Mouse (Mus musculus) midbrain, embryonic 12.5 days (tissue): ENCODE results near the gene Ntng2. TPM values are rescaled to one million over a fixed set of nuclear protein-coding genes. Genes with fewer than 3 reads are reported as not detected.

ENCODE experiments used
- ATAC-seq: fragments of 200-750 bp; cut with Nextera tagmentation; 2 replicates; pipeline ENCODE4 v1.8.0; 2017; ENCODE audit warnings: low read depth, moderate TSS enrichment, moderate library complexity; ENCODE audit not compliant: low FRiP score
- H3K27ac ChIP-seq: fragments of 300-500 bp; sonication (generic); replicated peaks from 2 replicates; pipeline ENCODE4 v1.5.1; 2016; ENCODE audit warnings: mild to moderate bottlenecking
- H3K27me3 ChIP-seq: fragments of 300-500 bp; sonication (generic); 2 replicates; pipeline ENCODE4 v1.6.1; 2016; ENCODE audit warnings: mild to moderate bottlenecking
- H3K36me3 ChIP-seq: fragments of 300-500 bp; sonication (generic); 2 replicates; pipeline ENCODE4 v1.6.1; 2016
- H3K4me1 ChIP-seq: fragments of 300-500 bp; sonication (generic); 2 replicates; pipeline ENCODE4 v1.6.1; 2016
- H3K4me2 ChIP-seq: fragments of 300-500 bp; sonication (generic); replicated peaks from 2 replicates; pipeline ENCODE4 v1.6.1; 2016; ENCODE audit warnings: mild to moderate bottlenecking, moderate library complexity
- H3K4me3 ChIP-seq: fragments of 300-500 bp; sonication (generic); 2 replicates; pipeline ENCODE4 v1.5.1; 2016; ENCODE audit warnings: mild to moderate bottlenecking
- H3K9ac ChIP-seq: fragments of 300-500 bp; sonication (generic); replicated peaks from 2 replicates; pipeline ENCODE4 v1.6.1; 2016; ENCODE audit warnings: mild to moderate bottlenecking, moderate library complexity
- H3K9me3 ChIP-seq: fragments of 300-500 bp; sonication (generic); 2 replicates; pipeline ENCODE4 v1.6.1; 2016; ENCODE audit warnings: mild to moderate bottlenecking
- WGBS: fragments of 180-500 bp; shearing (Covaris S2); methylation state at CpG from one replicate; pipeline ENCODE4 v1.1.7; 2016; 5-methylcytosine and 5-hydroxymethylcytosine counted together
- polyA plus RNA-seq: library from polyadenylated mRNA; unstranded; fragments of >200 nt; fragmentation: Nextera tagmentation; extraction: Ambion mirVana; gene quantifications from 2 replicates; pipeline ENCODE4 v1.2.1, GENCODE M21; 2016

Ntng2 gene
- polyA plus RNA-seq, 1 experiment from 2014 or later = 6.3 TPM

- ATAC-seq = no peak
- H3K4me1 ChIP-seq = no peaks in the 10 kb centered on the region
- WGBS = 87% methylated on average over 3 of the region's 3 CpGs
- no peak overlapping the region for H3K9ac ChIP-seq
- no peaks in the 10 kb centered on the region for H3K36me3 ChIP-seq
- H3K4me2 ChIP-seq = no peak overlapping the region
- H3K27me3 ChIP-seq = peaks cover 2% of the 10 kb centered on the region; the same call in 1 of the 2 replicates
- H3K27ac ChIP-seq = no peak overlapping the region
- H3K4me3 ChIP-seq = no peak overlapping the region
- H3K9me3 ChIP-seq = no peaks in the 10 kb centered on the region
These were observed 17.8 kb downstream of the Ntng2 start for GRCm38 (mm10) chr2:29235026-29235425.

DNA sequence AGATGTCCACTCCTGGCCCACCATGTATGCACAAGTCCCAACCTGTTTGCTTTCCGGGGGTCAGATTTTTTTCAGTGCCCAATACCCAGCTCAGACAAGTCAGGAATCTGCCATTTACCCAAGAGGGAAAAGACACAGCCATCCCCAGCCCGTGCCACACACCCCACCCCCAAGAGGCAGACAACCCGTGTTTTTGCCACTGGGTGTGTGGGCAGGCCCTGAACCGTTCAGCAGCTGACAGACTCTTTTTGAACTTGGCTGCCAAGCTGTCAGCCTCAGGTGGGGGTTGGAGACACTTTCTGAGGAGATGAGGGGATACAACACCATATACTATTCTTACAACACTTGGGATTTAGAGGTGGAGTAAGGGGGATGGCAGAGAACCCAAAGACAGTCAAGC is 18.8 kb downstream of the Ntng2 start:
- Histone ChIP-seq H3K9me3 (no peaks in the 10 kb centered on the region), H3K27ac (no peak overlapping the region), H3K27me3 (no peaks in the 10 kb centered on the region), H3K36me3 (no peaks in the 10 kb centered on the region), H3K4me1 (no peaks in the 10 kb centered on the region), H3K4me2 (no peak overlapping the region), H3K9ac (no peak overlapping the region), H3K4me3 (no peak overlapping the region)
- WGBS = 80% methylated on average over 4 of the region's 4 CpGs
- ATAC-seq = no peak

DNA sequence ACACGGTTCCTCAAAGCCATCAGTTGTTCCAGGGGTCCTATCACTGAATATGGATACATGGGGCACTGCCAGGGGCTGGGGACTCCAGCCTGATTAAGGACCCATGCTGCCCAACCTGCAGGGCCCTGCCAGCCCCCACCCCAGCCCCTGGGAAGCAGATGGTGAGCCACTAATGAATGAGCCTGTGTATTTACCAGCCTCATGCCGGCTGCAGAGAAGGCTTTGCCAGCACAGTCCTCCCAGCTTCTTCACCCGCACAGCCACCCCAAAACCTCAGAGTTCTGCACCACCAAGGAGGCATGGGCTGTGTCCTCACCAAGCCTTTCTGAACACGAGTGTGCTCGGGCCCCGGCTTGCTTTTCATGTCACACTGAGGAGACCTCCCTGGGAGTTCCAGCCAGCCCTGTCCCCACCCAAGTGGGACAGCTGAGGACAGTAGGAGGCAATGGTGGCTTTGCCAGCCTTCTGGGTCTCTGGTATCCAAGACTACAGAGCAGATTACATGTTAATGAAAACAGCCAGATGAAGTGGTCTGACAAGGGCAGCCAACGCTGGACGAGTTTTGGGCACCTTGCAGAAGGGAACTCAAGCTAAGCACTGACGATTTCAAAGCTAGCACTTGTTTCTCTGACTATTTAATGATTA is 22.5 kb downstream of the Ntng2 start:
- no peaks in the 10 kb centered on the region for H3K4me1 ChIP-seq
- no peaks in the 10 kb centered on the region for H3K9me3 ChIP-seq
- H3K27me3 ChIP-seq = no peaks in the 10 kb centered on the region
- no peak for ATAC-seq
- no peaks in the 10 kb centered on the region for H3K36me3 ChIP-seq
- H3K4me3 ChIP-seq = no peak overlapping the region
- WGBS = 61% methylated on average over 9 of the region's 9 CpGs
- 0 out of 2 replicates have a peak overlapping the region, but pooled peaks have one; percentile 32 for H3K27ac ChIP-seq
- no peak overlapping the region for H3K4me2 ChIP-seq
- no peak overlapping the region for H3K9ac ChIP-seq

DNA sequence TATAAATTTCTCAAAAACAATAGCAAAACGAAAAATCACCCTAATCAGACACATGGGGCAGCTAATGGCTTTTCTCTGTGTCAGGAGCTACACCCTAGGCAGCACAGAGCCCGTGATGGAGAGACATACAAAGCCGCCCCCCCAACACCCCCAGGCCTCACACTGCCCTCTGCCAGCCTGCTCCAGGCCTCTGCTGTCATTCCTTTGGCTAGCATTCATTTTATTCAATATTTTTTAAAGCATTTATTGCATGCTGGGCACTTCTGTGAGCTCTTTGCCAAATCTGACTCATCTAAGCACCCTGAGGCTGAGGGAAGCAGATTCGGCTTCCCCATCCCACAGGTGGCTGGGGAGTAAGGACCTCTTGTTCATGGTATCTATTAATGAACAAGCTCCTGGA is 26.1 kb downstream of the Ntng2 start:
- no peaks in the 10 kb centered on the region for H3K9me3 ChIP-seq
- H3K27me3 ChIP-seq = no peaks in the 10 kb centered on the region
- H3K4me3 ChIP-seq = no peak overlapping the region
- H3K27ac ChIP-seq = no peak overlapping the region
- H3K36me3 ChIP-seq = no peaks in the 10 kb centered on the region
- H3K4me2 ChIP-seq = no peak overlapping the region
- H3K4me1 ChIP-seq = peaks cover 10% of the 10 kb centered on the region
- 75% methylated on average over 4 of the region's 4 CpGs for WGBS
- ATAC-seq = no peak
- H3K9ac ChIP-seq = no peak overlapping the region

GRCm38 (mm10) chr2:29223591-29224262 is 29.1 kb downstream of the Ntng2 start:
- no peak overlapping the region for H3K4me3 ChIP-seq
- no peak overlapping the region for H3K27ac ChIP-seq
- H3K4me1 ChIP-seq = peaks cover 10% of the 10 kb centered on the region
- no peak for ATAC-seq
- no peaks in the 10 kb centered on the region for H3K9me3 ChIP-seq
- 36% methylated on average over 7 of the region's 7 CpGs for WGBS
- H3K36me3 ChIP-seq = no peaks in the 10 kb centered on the region
- no peak overlapping the region for H3K9ac ChIP-seq
- H3K4me2 ChIP-seq = no peak overlapping the region
- no peaks in the 10 kb centered on the region for H3K27me3 ChIP-seq

DNA sequence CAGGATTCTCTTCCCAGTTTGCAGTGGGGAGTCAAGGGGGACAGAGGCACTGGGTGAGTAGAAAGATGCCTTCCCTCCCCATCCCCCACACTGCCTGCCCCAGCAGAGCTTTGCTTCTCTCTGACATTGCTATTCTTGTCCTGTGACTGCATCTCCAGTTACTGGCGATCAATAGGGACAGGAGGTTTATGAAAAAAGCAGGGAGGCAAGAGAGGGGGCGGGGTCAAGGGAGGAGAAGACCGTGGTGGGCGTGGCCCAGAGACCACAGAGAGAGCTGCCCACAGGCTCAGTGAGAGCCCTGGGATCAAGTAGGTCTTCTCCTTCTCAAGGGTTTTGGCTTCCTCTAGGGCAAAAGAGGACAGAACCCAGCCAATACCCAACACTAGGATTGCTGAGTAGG is 30.5 kb downstream of the Ntng2 start:
- H3K36me3 ChIP-seq = no peaks in the 10 kb centered on the region
- H3K4me1 ChIP-seq = peaks cover 10% of the 10 kb centered on the region
- no peak overlapping the region; the same call in 1 of the 2 replicates for H3K27ac ChIP-seq
- H3K4me2 ChIP-seq = no peak overlapping the region
- no peak overlapping the region for H3K9ac ChIP-seq
- no peak for ATAC-seq
- no peaks in the 10 kb centered on the region for H3K9me3 ChIP-seq
- no peaks in the 10 kb centered on the region for H3K27me3 ChIP-seq
- WGBS = 3% methylated on average over 4 of the region's 4 CpGs
- no peak overlapping the region for H3K4me3 ChIP-seq

- peaks cover 7% of the 10 kb centered on the region for H3K4me1 ChIP-seq
- no peak overlapping the region for H3K9ac ChIP-seq
- ATAC-seq = no peak
- H3K27me3 ChIP-seq = no peaks in the 10 kb centered on the region
- H3K4me2 ChIP-seq = no peak overlapping the region
- no peaks in the 10 kb centered on the region for H3K36me3 ChIP-seq
- H3K9me3 ChIP-seq = no peaks in the 10 kb centered on the region
- WGBS = 92% methylated on average over 5 of the region's 5 CpGs
- no peak overlapping the region for H3K27ac ChIP-seq
- no peak overlapping the region for H3K4me3 ChIP-seq
These were observed 34.0 kb downstream of the Ntng2 start for GRCm38 (mm10) chr2:29218831-29219230.

GRCm38 (mm10) chr2:29217897-29218296 is 34.9 kb downstream of the Ntng2 start:
- Histone ChIP-seq H3K4me1 (peaks cover 7% of the 10 kb centered on the region), H3K4me3 (no peak overlapping the region), H3K4me2 (no peak overlapping the region), H3K36me3 (no peaks in the 10 kb centered on the region), H3K27ac (no peak overlapping the region), H3K9me3 (no peaks in the 10 kb centered on the region), H3K27me3 (no peaks in the 10 kb centered on the region), H3K9ac (no peak overlapping the region)
- no peak for ATAC-seq
- 74% methylated on average over 10 of the region's 10 CpGs for WGBS

GRCm38 (mm10) chr2:29217042-29217441 is 35.8 kb downstream of the Ntng2 start:
- Histone ChIP-seq H3K9me3 (no peaks in the 10 kb centered on the region), H3K4me2 (no peak overlapping the region), H3K4me1 (no peaks in the 10 kb centered on the region), H3K27ac (no peak overlapping the region), H3K9ac (no peak overlapping the region), H3K36me3 (no peaks in the 10 kb centered on the region), H3K4me3 (no peak overlapping the region), H3K27me3 (no peaks in the 10 kb centered on the region)
- no peak for ATAC-seq
- 91% methylated on average over 5 of the region's 5 CpGs for WGBS

DNA sequence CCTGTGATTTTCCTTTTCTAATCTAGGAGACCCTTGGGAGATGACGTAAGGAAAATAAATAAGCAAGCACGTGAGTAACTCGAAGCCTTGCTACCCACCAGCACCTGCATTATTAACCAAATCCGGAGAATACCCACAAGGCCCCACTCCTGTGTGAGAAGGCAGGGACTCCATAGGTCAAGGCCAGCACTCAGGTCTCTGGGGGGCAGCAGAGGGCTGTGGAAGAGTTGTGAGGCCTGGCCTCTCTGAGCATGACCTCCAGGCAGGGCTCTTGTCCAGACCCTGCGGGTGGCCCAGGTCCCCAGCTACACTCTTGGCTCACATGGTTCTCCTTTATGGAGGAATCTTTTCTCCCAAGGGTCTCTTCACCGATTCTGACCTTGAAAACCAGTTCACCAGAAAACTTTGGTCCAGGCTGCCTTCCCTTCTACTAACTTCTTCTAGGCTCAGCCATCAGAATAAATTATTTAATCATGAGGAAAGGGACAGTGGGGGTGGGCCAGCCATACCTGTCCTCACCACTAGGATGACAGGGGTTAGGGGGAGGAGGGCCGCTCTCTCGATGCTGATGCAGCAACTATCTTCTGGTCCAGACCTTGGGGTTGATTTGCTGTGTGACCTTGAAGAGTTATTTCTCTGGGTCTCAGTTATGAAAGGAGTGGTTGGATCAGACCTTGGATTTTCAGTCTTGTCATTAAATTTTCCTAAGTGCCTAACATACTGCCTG is 36.4 kb downstream of the Ntng2 start:
- Histone ChIP-seq H3K9ac (no peak overlapping the region), H3K4me1 (no peaks in the 10 kb centered on the region), H3K27ac (no peak overlapping the region), H3K4me2 (no peak overlapping the region), H3K36me3 (no peaks in the 10 kb centered on the region), H3K4me3 (no peak overlapping the region), H3K9me3 (no peaks in the 10 kb centered on the region), H3K27me3 (no peaks in the 10 kb centered on the region)
- no peak for ATAC-seq
- WGBS = 46% methylated on average over 8 of the region's 8 CpGs

- Histone ChIP-seq H3K4me3 (no peak overlapping the region), H3K9me3 (no peaks in the 10 kb centered on the region), H3K4me2 (no peak overlapping the region), H3K36me3 (no peaks in the 10 kb centered on the region), H3K4me1 (no peaks in the 10 kb centered on the region), H3K9ac (no peak overlapping the region), H3K27ac (no peak overlapping the region), H3K27me3 (peaks cover 11% of the 10 kb centered on the region; the same call in 1 of the 2 replicates)
- ATAC-seq = no peak
- WGBS = 22% methylated on average over 8 of the region's 8 CpGs
These were observed 46.6 kb downstream of the Ntng2 start for GRCm38 (mm10) chr2:29206156-29206555.

- Histone ChIP-seq H3K4me2 (no peak overlapping the region), H3K36me3 (no peaks in the 10 kb centered on the region), H3K9ac (no peak overlapping the region), H3K27ac (peak overlapping the region; percentile 5), H3K27me3 (peaks cover 37% of the 10 kb centered on the region), H3K9me3 (no peaks in the 10 kb centered on the region), H3K4me3 (no peak overlapping the region), H3K4me1 (no peaks in the 10 kb centered on the region)
- 52% methylated on average over 11 of the region's 11 CpGs for WGBS
- ATAC-seq = no peak
These were observed 51.4 kb downstream of the Ntng2 start for GRCm38 (mm10) chr2:29201223-29201955.
